Mouse (Mus musculus): Measurements from ENCODE around the gene Mios. TPM values are rescaled to one million over a fixed set of nuclear protein-coding genes. Genes with fewer than 3 reads are reported as not detected.

Mios gene
- polyA plus RNA-seq (2014; fragmentation: Illumina TruSeq; extraction: RNeasy Lipid Tissue Mini Kit (QIAGEN cat#74804); ENCODE audit: low read depth, low replicate concordance) = 15.0 TPM

DNA sequence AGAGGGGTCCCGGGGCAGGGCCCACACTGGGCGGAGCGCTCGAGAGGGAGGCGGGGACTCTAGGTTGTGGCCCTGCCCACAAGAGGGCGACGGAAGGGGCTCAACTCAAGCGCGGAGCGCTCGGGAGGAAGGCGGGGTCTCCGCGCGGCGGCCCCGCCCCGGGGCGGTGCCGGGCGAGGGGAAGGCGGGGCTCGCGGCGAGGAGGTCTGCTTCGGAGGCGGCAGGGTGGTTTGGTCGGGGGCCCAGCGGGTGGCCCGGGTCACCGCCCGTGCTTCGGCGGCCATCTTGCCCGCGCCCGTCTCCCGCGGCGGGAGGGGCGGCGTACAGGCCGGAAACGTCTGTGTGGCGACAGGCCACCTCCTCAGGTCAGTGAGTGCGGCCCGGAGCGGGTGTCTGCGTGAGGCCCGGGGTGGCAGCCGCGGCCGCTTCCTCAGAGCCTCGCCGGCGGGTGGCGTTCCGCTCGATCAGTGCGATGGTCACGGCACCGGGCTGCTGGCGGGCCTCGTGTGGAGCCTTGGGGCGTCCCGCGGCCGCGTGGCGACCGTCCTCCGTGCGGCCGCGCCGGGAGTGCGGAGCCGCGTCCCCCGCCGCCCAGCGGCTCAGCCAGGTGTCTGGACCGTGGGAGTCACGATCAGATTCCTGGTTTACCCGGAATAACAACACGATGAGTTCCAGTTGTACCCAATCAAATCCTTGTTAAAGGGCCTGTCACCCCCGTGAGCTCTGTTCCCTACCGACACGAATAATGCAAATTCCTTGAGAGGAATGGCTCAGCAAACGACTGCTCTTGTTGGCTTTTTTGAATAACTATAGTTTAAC, at the start of gene Mios:
Mios (plus strand) TSS at position 176 of the 819 bp plus-strand sequence.

DNA sequence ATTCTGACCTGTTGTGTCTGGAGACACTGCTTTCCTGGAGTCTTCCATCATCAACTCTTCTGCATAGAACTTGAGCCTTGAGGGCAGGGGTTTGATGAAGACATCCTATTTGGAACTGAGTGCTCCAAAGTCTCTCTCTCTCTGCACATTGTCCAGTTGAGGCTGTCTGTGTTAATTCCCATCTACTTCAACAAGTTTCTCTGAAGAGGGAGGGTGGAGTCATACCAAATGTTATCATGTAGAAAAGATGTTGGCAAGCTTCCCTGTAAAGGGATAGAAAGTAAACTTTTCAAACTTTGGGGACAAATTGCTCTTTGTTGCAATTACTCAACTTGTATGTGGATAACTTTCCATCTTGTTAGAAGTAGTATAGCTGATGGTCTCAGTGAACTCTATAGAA, 16.5 kb upstream of the Mios start, which contains the start of gene Col28a1:
Col28a1 (minus strand) TSS at position 101 of the 400 bp plus-strand sequence.

DNA sequence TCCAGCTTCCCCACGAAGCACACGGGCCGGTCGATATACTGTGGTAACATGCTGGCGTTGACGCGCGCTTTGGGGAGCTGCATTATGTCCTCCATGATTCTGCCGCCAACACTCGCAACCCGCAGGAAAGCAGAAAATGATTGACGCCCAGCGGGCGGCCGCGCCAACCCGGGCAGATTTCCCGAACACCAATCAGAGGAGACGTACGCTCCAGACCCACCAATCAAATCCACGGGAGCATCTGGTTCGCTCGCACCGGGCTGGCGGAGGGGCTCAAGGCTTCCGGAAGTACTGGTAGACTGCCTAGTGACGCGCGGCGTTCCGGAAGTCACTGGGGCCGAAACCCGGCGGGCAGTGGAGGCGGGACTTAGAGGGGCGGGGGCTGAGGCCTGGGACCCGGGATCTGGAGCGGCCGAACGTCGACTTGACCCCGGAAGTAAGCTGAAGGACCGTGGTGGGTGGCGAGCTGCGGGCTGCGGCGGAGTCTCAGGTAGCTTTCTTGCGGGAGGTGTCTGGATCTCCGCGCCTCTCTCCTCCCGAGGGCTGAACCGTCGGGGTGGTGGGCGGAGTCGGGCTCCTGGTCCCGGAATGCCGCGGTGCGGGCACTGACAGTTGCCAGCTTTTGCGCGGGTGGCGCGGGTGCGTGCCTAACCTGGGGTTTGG, 50.1 kb downstream of the Mios start, which contains the start of the genes Rpa3, Umad1 and Gm45062:
Rpa3 (minus strand) TSS at position 170 of the 663 bp plus-strand sequence.
Umad1 (plus strand) TSS at position 285 of the 663 bp plus-strand sequence.
Gm45062 (plus strand) TSS at position 447 of the 663 bp plus-strand sequence.

Other genes starting within 250 kb of the Mios start
- 0.68 TPM for gene Col28a1, start 16.6 kb upstream of the Mios start, polyA plus RNA-seq (2014; fragmentation: Illumina TruSeq; extraction: RNeasy Lipid Tissue Mini Kit (QIAGEN cat#74804); ENCODE audit: low read depth, low replicate concordance)
- gene Rpa3, start 50.0 kb downstream of the Mios start, polyA plus RNA-seq (2014; fragmentation: Illumina TruSeq; extraction: RNeasy Lipid Tissue Mini Kit (QIAGEN cat#74804); ENCODE audit: low read depth, low replicate concordance) = 25.6 TPM
- gene Umad1, start 50.1 kb downstream of the Mios start, polyA plus RNA-seq (2014; fragmentation: Illumina TruSeq; extraction: RNeasy Lipid Tissue Mini Kit (QIAGEN cat#74804); ENCODE audit: low read depth, low replicate concordance) = 12.9 TPM
- 4.2 TPM for gene Gm45062, start 50.2 kb downstream of the Mios start, polyA plus RNA-seq (2014; fragmentation: Illumina TruSeq; extraction: RNeasy Lipid Tissue Mini Kit (QIAGEN cat#74804); ENCODE audit: low read depth, low replicate concordance)

Measured in heart, adult 10 weeks (tissue).